Mouse (Mus musculus) embryonic fibroblast, embryonic 13.5 days (primary cell): ENCODE results near the gene Gjc1.

ENCODE experiments used
- CTCF ChIP-seq: IDR thresholded peaks from 2 replicates; pipeline ENCODE4 v1.5.1; 2011; ENCODE audit warnings: mild to moderate bottlenecking, control low read depth, low read length, moderate library complexity, borderline replicate concordance; ENCODE audit not compliant: insufficient read depth
- POLR2A ChIP-seq: IDR thresholded peaks from 2 replicates; pipeline ENCODE4 v1.6.1; 2011; ENCODE audit warnings: low read depth, mild to moderate bottlenecking, control low read depth, low read length, moderate library complexity

DNA sequence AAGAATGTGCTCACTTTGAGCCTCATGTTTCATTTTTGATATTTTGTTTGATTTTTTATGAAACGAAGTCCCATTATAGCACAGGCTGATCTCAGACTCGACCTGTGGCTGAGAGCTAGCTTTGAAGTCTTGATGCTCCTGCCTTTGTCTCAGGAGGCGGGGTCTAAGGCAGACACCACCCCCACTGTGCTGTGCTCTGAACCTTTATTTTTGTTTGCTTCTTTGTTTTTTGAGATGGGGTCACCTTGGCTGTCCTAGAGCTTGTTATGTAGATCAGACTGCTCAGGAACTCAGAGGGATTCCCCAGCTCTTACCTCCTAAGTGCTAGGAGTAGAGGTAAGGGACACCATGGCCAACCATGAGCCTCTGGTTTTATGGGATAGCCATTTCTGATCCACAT, 932 bp upstream of the Gjc1 start:
- TF ChIP-seq CTCF, result no peak
- no peak for TF ChIP-seq POLR2A
